Mouse (Mus musculus): Measurements from ENCODE around the gene Mrgprf. TPM values are rescaled to one million over a fixed set of nuclear protein-coding genes. Genes with fewer than 3 reads are reported as not detected.

Gene Mrgprf
- not detected for polyA plus RNA-seq (2017; shearing (Covaris generic))

GRCm38 (mm10) chr7:145300321-145301007, at the start of gene Mrgprf:
Gene Mrgprf, plus strand, starts transcription at chr7:145300828.

GRCm38 (mm10) chr7:145283487-145284187, 17.0 kb upstream of the Mrgprf start, which contains the start of gene Tpcn2:
Gene Tpcn2, minus strand, starts transcription at chr7:145284011.

GRCm38 (mm10) chr7:145314785-145315411, 14.3 kb downstream of the Mrgprf start, which contains the start of gene Mrgprd:
Gene Mrgprd, plus strand, starts transcription at chr7:145314835.

Other genes with a start within 250 kb of the Mrgprf start
- gene 1810010D01Rik, start 92.7 kb upstream of the Mrgprf start, polyA plus RNA-seq (2017; shearing (Covaris generic)) = 1 to 10 TPM in 1 of 2 experiments, under 1 TPM in 1; 0.36 to 2.9 TPM
- 10 to 100 TPM; 14.8 to 15.4 TPM for gene Tpcn2, start 16.8 kb upstream of the Mrgprf start, polyA plus RNA-seq (2017; shearing (Covaris generic))
- 1 to 10 TPM in 1 of 2 experiments, not detected in 1; 1.0 TPM for gene Mrgprd, start 14.0 kb downstream of the Mrgprf start, polyA plus RNA-seq (2017; shearing (Covaris generic))

Measured in inflammation-experienced regulatory T-cells (primary cell).